Mouse (Mus musculus) yolk sac, embryonic 10.5 days (tissue): ENCODE results near the gene Slc22a19.
"Not testable (repeated sequence)": the region's sequence is repeated elsewhere in the genome, so short reads cannot be mapped to it uniquely, and the experiment has no call there.

ENCODE experiments used
- DNase-seq: peaks from one replicate; pipeline ENCODE4 v3.0.0-alpha.2; 2017; ENCODE audit warnings: low spot score

Gene Slc22a19

DNA sequence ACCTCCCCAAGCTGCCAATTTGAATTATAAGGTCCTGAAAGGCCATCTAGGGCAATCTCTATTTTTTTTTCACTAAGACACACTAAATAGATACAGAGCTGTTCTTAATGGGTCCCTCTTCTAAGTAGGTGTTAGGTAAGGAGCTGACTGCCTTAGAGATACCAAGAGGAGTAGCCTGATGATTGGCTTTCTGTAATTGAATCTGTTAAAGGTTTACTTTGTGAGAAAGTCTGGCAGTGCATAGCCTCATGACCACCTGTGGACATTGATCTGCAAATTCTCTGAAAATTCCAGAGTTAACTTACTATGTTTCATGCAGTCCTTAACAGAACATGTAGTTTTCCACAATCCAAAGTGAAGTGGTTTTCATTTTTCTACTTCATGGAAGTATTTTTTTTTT, at the start of gene Slc22a19:
Gene Slc22a19, minus strand, starts transcription at position 163 of the 400 bp plus-strand sequence.
- no peak for DNase-seq

- DNase-seq, result not testable (repeated sequence)
Observed at GRCm38 (mm10) chr19:7753371-7753770, 42.3 kb upstream of the Slc22a19 start.

DNA sequence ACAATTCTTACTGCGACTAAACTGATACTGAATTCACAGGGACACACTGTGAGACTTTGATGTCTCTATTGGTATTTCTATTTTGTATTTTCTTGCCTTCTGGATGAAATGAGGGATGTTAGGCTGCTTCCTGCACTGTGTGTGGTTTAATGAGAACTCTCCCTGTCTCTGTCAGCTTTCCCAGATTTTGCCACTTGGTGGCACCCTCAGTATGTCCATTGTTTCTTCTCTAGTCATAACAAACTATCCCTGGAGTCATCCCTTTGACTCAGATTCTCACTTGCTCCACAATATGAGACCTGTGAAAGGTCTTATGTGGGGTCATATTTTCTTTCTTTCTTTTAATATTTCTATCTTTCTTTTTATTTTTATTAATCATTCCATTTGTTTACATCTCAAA, 18.4 kb upstream of the Slc22a19 start:
- no peak for DNase-seq

DNA sequence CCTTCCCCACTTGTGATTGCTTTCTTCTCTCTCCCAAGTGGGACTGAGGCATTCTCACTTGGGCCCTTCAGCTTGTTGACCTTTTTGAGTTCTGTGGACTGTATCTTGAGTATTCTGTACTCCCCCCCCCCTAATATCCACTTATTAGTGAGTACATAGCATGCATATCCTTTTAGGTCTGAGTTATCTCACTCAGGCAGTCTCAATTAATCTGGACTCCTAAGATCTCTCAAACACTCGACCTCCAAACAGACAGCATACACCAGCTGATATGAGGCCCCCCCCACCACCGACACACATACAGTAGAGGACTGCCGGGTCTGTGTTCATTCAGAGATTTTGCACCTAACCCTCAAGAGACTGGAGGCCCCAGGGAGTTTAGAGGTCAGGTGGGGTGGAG, 18.0 kb downstream of the Slc22a19 start:
- DNase-seq, result not testable (repeated sequence)

DNA sequence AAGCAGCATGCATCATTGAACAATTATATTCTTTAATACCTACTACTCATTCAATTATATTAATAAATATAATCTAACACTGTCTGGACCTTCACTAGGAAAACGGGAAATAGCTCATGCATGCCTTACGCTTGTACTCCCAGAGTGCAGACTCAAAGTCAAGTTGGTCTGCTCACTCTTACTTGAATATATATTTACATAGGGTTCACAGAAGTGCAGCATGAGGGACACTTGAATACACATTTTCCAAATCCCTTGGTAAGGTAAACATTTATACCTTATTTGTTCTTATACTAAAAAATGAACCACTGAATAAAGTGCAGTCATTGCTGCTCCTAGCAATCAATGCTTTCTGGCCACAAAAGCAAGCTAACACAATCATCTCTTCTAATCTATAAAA, 19.9 kb downstream of the Slc22a19 start:
- no peak for DNase-seq

DNA sequence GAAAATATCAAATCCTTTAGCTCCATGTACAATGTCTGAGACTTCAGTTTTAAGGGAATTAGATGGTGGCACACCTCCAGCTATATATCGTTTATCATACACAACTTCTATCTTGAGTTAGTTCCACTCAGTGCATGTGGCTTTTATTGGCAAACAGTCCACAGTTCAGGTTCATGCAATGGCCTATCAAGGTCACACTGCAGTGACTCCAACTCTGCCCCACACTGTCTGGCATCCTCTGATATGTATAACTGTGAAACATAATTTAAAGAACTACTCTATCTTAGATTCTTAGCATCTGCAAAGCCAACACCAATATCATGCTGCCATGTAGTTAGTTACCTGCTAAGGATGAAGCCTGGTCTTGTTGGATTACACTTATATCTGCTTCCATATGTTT, 23.1 kb downstream of the Slc22a19 start:
- no peak for DNase-seq

DNA sequence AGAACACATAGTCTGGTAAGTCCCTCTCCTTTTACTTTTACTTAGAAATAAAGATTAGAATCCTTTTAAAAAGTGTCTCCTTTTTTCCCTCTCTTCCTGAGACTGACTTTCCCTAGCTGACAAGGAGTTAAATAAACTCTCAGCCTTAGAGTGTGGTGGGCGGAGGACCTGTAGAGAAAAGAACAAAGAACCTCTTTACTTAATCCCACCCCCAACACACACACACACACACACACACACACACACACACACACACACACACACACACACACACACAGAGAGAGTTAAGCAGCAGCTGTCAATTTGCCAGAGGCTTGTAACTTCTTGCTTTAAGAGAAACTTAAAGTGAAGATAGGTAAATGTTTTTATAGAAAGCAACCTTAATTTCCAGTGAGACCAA, 39.1 kb downstream of the Slc22a19 start:
- DNase-seq, result no peak

- no peak for DNase-seq
Observed at GRCm38 (mm10) chr19:7648913-7649666, 62.0 kb downstream of the Slc22a19 start.

GRCm38 (mm10) chr19:7633786-7634185, 77.3 kb downstream of the Slc22a19 start:
- DNase-seq, result no peak

GRCm38 (mm10) chr19:7633021-7633420, 78.1 kb downstream of the Slc22a19 start:
- no peak for DNase-seq
